Mouse (Mus musculus): ENCODE measurements at regions not wholly inside any gene's neighbourhood (a gene's known extent, or its start where the extent isn't known, plus 50 kb on each side); places are given as distances from the start of the nearest gene placed in this dataset.
"Not testable (repeated sequence)": the region's sequence is repeated elsewhere in the genome, so short reads cannot be mapped to it uniquely, and the experiment has no call there.

- no peak for DNase-seq (ENCODE audit: low spot score)
Measured at GRCm38 (mm10) chr8:112427721-112428389, 142.0 kb upstream of the Cntnap4 start.

- DNase-seq (ENCODE audit: low spot score), result no peak
Measured at GRCm38 (mm10) chr8:112411968-112412367, 157.9 kb upstream of the Cntnap4 start.

GRCm38 (mm10) chr8:112411213-112411612 lies 158.6 kb upstream of the Cntnap4 start:
- peak; percentile 79 for DNase-seq (ENCODE audit: low spot score)

GRCm38 (mm10) chr8:112408211-112408735 lies 161.6 kb upstream of the Cntnap4 start:
- no peak for DNase-seq (ENCODE audit: low spot score)

GRCm38 (mm10) chr8:112404087-112404486 lies 165.8 kb upstream of the Cntnap4 start:
- peak; percentile 76 for DNase-seq (ENCODE audit: low spot score)

GRCm38 (mm10) chr8:112397438-112397837 lies 172.4 kb upstream of the Cntnap4 start:
- DNase-seq (ENCODE audit: low spot score), result no peak

GRCm38 (mm10) chr8:112390108-112390507 lies 179.7 kb upstream of the Cntnap4 start:
- DNase-seq (ENCODE audit: low spot score), result no peak

- DNase-seq (ENCODE audit: low spot score), result peak; percentile 85
Measured at GRCm38 (mm10) chr8:112348323-112348722, 221.5 kb upstream of the Cntnap4 start.

GRCm38 (mm10) chr8:112333171-112333570 lies 236.7 kb upstream of the Cntnap4 start:
- peak; percentile 61 for DNase-seq (ENCODE audit: low spot score)

- no peak for DNase-seq (ENCODE audit: low spot score)
Measured at GRCm38 (mm10) chr8:112332021-112332420, 237.8 kb upstream of the Cntnap4 start.

GRCm38 (mm10) chr8:112309816-112310215 lies 260.0 kb upstream of the Cntnap4 start:
- no peak for DNase-seq (ENCODE audit: low spot score)

GRCm38 (mm10) chr8:112308354-112308753 lies 261.5 kb upstream of the Cntnap4 start:
- DNase-seq (ENCODE audit: low spot score), result no peak

GRCm38 (mm10) chr8:112297021-112297420 lies 272.8 kb upstream of the Cntnap4 start:
- no peak for DNase-seq (ENCODE audit: low spot score)

GRCm38 (mm10) chr8:112283316-112283715 lies 268.5 kb upstream of the Gm6793 start:
- no peak for DNase-seq (ENCODE audit: low spot score)

GRCm38 (mm10) chr8:112269598-112269997 lies 254.8 kb upstream of the Gm6793 start:
- DNase-seq (ENCODE audit: low spot score), result no peak

- no peak for DNase-seq (ENCODE audit: low spot score)
Measured at GRCm38 (mm10) chr8:112269214-112269566, 254.4 kb upstream of the Gm6793 start.

- no peak for DNase-seq (ENCODE audit: low spot score)
Measured at GRCm38 (mm10) chr8:112268544-112269213, 253.8 kb upstream of the Gm6793 start.

- DNase-seq (ENCODE audit: low spot score), result no peak
Measured at GRCm38 (mm10) chr8:112257922-112258475, 243.2 kb upstream of the Gm6793 start.

- peak; percentile 8 for DNase-seq (ENCODE audit: low spot score)
Measured at GRCm38 (mm10) chr8:112257311-112257894, 242.6 kb upstream of the Gm6793 start.

GRCm38 (mm10) chr8:112246629-112247028 lies 231.8 kb upstream of the Gm6793 start:
- not testable (repeated sequence) for DNase-seq (ENCODE audit: low spot score)

- no peak for DNase-seq (ENCODE audit: low spot score)
Measured at GRCm38 (mm10) chr8:112238681-112239080, 223.8 kb upstream of the Gm6793 start.

- DNase-seq (ENCODE audit: low spot score), result not testable (repeated sequence)
Measured at GRCm38 (mm10) chr8:112236751-112237150, 221.9 kb upstream of the Gm6793 start.

- DNase-seq (ENCODE audit: low spot score), result peak; percentile 7
Measured at GRCm38 (mm10) chr8:112219656-112220055, 204.8 kb upstream of the Gm6793 start.
